Mouse (Mus musculus) stomach, embryonic 15.5 days (tissue): ENCODE data around the gene Olfr974. TPM values are rescaled to one million over a fixed set of nuclear protein-coding genes. Genes with fewer than 3 reads are reported as not detected.
"Not testable (repeated sequence)": the region's sequence is repeated elsewhere in the genome, so short reads cannot be mapped to it uniquely, and the experiment has no call there.

Experiments
- ATAC-seq: fragments of 200-750 bp; cut with Nextera tagmentation; 2 replicates; pipeline ENCODE4 v1.8.0; 2017; ENCODE audit warnings: low read depth, moderate number of reproducible peaks, moderate TSS enrichment; ENCODE audit not compliant: insufficient read depth, low FRiP score
- H3K27ac ChIP-seq: fragments of 300-500 bp; sonication (generic); 2 replicates; pipeline ENCODE4 v1.5.1; 2015; ENCODE audit warnings: mild to moderate bottlenecking, inconsistent platforms
- H3K27me3 ChIP-seq: fragments of 300-500 bp; sonication (generic); replicated peaks from 2 replicates; pipeline ENCODE4 v1.6.1; 2015; ENCODE audit warnings: inconsistent platforms
- H3K36me3 ChIP-seq: fragments of 300-500 bp; sonication (generic); 2 replicates; pipeline ENCODE4 v1.6.1; 2015; ENCODE audit warnings: inconsistent platforms
- H3K4me1 ChIP-seq: fragments of 300-500 bp; sonication (generic); 2 replicates; pipeline ENCODE4 v1.6.1; 2015; ENCODE audit warnings: inconsistent platforms
- H3K4me2 ChIP-seq: fragments of 300-500 bp; sonication (generic); 2 replicates; pipeline ENCODE4 v1.6.1; 2015; ENCODE audit warnings: mild to moderate bottlenecking, inconsistent platforms
- H3K4me3 ChIP-seq: fragments of 300-500 bp; sonication (generic); replicated peaks from 2 replicates; pipeline ENCODE4 v1.5.1; 2015; ENCODE audit warnings: inconsistent platforms
- H3K9ac ChIP-seq: fragments of 300-500 bp; sonication (generic); 2 replicates; pipeline ENCODE4 v1.6.1; 2015; ENCODE audit warnings: inconsistent platforms
- H3K9me3 ChIP-seq: fragments of 300-500 bp; sonication (generic); 2 replicates; pipeline ENCODE4 v1.6.1; 2016; ENCODE audit warnings: inconsistent platforms
- WGBS: fragments of 180-500 bp; shearing (Covaris S2); methylation state at CpG from one replicate; pipeline ENCODE4 v1.1.7; 2015; 5-methylcytosine and 5-hydroxymethylcytosine counted together
- polyA plus RNA-seq: library from polyadenylated mRNA; unstranded; fragments of >200 nt; fragmentation: Nextera tagmentation; extraction: Ambion mirVana; gene quantifications from 2 replicates; pipeline ENCODE4 v1.2.1, GENCODE M21; 2015

Olfr974 gene
- not detected in 2 replicates for polyA plus RNA-seq

DNA sequence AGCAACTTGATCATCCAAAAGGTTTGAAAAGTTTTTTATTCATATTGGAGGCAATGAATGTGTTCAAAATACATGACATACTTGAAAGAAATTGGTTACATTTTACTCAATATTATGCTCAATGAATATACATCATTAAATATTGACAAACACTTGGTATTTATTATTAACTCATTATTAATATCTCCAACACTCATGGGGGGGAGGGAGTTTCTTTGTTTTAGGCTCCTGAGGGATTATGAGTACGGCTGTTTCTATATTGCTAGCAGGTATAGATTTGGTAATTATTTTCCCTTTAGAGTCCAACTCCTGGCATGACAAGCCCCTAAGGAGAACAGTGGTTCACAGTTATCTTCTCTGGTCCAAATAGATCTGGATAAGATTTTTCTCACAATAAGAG, at the start of gene Olfr974:
Gene Olfr974 (plus strand): TSS at position 301 of the 400 bp plus-strand sequence.
- H3K4me3 ChIP-seq, result no peak within 1 kb of the TSS
- H3K27ac ChIP-seq, result no peak within 1 kb of the TSS
- H3K4me1 ChIP-seq, result no peaks in the 10 kb centered on the region
- H3K27me3 ChIP-seq, result no peaks in the 10 kb centered on the region
- no peak for ATAC-seq
- H3K36me3 ChIP-seq, result no peaks in the 10 kb centered on the region
- H3K9ac ChIP-seq, result no peak within 1 kb of the TSS
- H3K9me3 ChIP-seq, result no peaks in the 10 kb centered on the region
- no peak within 1 kb of the TSS for H3K4me2 ChIP-seq
- 81% methylated on average over 1 of the region's 1 CpGs for WGBS

DNA sequence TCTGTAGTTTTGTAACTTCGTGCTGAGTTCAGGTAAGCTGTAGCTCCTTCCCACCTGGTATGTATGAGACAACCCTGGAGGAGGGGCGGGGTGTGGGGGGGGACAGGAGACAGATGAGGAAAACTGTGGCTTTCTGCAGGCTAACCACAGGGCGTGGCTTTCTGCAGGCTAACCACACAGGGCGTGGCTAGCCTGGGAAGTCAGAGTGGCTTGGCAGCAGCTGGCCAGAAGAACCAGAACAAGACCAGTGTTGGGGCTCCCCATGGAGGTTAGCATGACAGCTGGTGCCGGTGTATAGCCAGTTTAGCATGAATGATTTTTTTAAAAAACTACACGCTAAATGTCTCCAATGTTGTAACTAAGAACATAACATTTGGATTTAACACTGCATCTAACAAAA, 32.2 kb upstream of the Olfr974 start:
- H3K9ac ChIP-seq, result no peak overlapping the region

DNA sequence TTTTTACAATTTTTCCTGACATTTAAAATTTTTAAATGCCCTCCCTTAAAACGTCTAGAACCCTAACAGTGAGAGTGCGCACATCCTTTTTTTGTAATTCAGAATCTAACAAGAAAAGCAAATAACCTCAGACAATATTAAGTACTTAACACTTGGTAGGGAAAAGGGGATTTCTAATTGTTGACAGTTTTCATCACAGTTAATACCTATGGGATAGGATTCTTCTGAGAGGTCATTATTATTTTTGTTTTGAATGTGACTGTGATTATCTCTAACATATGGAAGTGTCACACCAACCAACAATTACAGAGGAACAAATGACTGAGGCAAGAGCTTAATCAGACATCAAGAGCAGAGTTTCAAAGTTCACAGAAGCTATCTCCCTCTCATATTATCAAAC, 30.3 kb upstream of the Olfr974 start, which contains the start of gene Olfr229:
Gene Olfr229 (plus strand): TSS at position 301 of the 400 bp plus-strand sequence.
- ATAC-seq, result no peak
- Histone ChIP-seq H3K27me3 (no peaks in the 10 kb centered on the region), H3K36me3 (no peaks in the 10 kb centered on the region), H3K9ac (no peak within 1 kb of the TSS), H3K4me1 (no peaks in the 10 kb centered on the region), H3K27ac (no peak within 1 kb of the TSS), H3K9me3 (no peaks in the 10 kb centered on the region), H3K4me2 (no peak within 1 kb of the TSS), H3K4me3 (no peak within 1 kb of the TSS)
- 71% methylated on average over 2 of the region's 2 CpGs for WGBS

More for the DNA sequence above, 32.2 kb upstream of the Olfr974 start:
- Histone ChIP-seq H3K4me2 (no peak overlapping the region), H3K4me3 (no peak overlapping the region), H3K27me3 (no peaks in the 10 kb centered on the region), H3K36me3 (no peaks in the 10 kb centered on the region), H3K4me1 (no peaks in the 10 kb centered on the region), H3K9me3 (no peaks in the 10 kb centered on the region), H3K27ac (no peak overlapping the region)
- WGBS, result 70% methylated on average over 6 of the region's 6 CpGs
- peak; percentile 22; the same call in 1 of the 2 replicates for ATAC-seq

DNA sequence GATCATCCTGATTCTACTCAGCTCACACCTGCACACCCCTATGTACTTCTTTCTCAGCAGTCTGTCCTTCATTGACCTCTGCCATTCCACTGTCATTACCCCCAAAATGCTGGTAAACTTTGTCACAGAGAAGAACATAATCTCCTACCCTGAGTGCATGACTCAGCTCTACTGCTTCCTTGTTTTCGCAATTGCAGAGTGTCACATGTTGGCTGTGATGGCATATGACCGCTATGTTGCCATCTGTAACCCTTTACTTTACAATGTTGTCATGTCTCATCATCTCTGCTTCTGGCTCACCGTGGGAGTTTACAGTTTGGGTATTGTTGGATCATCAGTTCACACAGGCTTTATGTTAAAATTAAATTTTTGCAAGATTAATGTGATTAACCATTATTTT, 27.4 kb upstream of the Olfr974 start:
- H3K4me1 ChIP-seq, result no peaks in the 10 kb centered on the region
- no peak overlapping the region for H3K4me2 ChIP-seq
- no peak overlapping the region for H3K4me3 ChIP-seq
- no peaks in the 10 kb centered on the region for H3K9me3 ChIP-seq
- ATAC-seq, result no peak
- no peaks in the 10 kb centered on the region for H3K36me3 ChIP-seq
- 71% methylated on average over 3 of the region's 3 CpGs for WGBS
- no peak overlapping the region for H3K27ac ChIP-seq
- H3K9ac ChIP-seq, result no peak overlapping the region
- H3K27me3 ChIP-seq, result no peaks in the 10 kb centered on the region

DNA sequence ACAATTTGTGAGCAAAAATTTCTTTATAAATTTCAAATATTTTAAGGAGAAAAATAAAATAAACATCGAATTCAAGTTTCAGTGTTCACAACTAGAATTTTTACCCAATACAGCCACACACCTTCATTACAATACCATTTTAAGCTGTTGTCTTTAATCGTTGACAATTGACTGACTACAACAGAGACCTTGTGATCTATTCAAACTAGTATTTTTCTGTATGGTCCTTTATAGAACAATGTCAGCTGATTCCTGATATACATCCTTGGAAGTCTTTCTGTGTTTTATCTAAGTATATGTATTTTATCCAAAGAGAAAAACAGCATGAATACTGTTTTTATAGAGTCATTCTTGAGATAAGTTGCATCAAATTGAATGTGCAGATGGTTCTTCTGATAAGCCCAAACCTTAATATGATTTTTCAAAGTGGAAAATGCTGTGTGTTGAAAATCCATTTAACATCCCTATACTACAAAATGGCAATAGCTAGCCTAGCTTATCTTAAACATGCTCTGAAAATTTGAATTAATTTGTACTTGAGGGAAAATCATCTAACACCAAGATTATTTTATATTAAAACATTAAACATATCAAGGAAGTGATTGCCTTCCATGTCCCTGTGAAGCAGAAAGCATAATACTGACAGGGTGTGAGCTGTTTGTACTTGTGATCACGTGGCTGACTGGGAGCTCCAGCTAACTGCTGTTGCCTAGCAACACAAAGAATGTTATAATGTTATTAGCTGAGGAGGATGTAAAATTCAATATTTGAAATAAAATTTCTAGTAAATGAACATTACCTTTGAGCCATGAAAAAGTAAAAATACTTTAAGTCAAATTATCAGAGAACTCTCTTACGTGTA, 9.1 kb upstream of the Olfr974 start:
- not testable (repeated sequence) for H3K9ac ChIP-seq, H3K9me3 ChIP-seq, H3K36me3 ChIP-seq, H3K27ac ChIP-seq, H3K4me3 ChIP-seq, H3K4me2 ChIP-seq, H3K4me1 ChIP-seq, H3K27me3 ChIP-seq
- no CpG with 5 or more reads among the region's 4 CpGs for WGBS
- ATAC-seq, result 0 out of 2 replicates have a peak, but pooled peaks have one; percentile 73

DNA sequence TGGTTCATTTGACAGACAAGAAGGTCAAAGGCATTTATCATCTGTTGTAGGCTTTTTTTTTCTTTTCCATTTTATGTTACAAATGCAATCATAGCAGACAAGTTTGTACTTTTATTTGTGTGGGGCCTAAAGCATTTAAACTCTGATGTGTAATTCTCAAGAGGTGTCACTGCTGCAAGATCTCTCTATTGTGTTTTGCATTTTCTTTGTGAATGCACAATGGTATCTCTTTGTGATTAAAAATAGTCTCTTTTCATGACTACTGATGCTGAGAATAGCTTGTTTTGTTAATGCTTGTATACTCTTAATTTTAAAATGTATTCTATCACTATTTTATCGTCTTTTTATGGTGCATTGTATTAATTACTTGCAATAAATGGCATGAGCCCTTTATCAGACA, 8.5 kb upstream of the Olfr974 start:
- WGBS, result 67% methylated on average over 1 of the region's 1 CpGs

DNA sequence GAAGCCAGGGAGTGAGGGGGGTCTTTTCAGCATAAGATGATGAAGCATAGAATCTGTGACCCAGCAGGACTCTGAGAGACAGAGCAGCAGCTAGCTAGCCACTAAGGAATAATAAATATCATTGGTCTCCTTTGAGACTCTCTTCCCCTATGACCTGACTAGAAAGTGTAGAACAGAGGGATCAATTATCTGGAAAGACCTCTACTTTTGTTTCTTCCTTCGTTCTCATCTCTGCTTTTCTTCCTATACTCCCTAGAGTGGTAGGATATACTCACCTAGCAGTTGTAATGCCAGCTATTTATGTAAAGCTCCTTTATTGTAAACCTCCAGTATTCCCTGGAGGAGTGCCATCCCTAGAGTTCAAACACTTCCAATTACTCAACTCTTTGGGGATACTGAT, 14.6 kb downstream of the Olfr974 start, which contains the start of gene Olfr975:
Gene Olfr975 (minus strand): TSS at position 101 of the 400 bp plus-strand sequence.
- no peak for ATAC-seq

More for the DNA sequence above, 8.5 kb upstream of the Olfr974 start:
- not testable (repeated sequence) for H3K4me3 ChIP-seq, H3K9me3 ChIP-seq, H3K4me1 ChIP-seq, H3K9ac ChIP-seq, H3K4me2 ChIP-seq, H3K36me3 ChIP-seq, ATAC-seq, H3K27me3 ChIP-seq, H3K27ac ChIP-seq

DNA sequence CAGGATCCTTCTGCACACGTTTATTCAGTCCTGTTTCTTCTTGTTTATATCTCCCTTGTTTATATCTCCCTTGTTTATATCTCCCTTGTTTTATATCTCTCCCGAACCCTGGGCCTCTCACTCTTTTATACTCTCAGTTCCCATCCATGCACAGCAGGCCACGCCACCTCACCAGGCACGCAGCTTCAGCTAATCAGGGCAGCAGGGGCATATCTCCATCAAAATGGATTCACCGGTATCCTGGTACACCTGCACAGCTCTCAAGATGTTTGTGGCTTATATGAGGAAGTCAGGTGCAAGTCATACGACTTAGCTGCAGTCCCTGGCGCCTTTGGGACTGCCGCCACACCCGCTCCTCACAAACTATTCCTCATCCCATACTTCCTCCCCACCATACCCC, 23.7 kb downstream of the Olfr974 start, which contains the start of gene Olfr976:
Gene Olfr976 (minus strand): TSS at position 101 of the 400 bp plus-strand sequence.
- not testable (repeated sequence) for H3K36me3 ChIP-seq, H3K27me3 ChIP-seq, H3K9ac ChIP-seq, H3K9me3 ChIP-seq, ATAC-seq, H3K4me1 ChIP-seq, H3K27ac ChIP-seq, H3K4me2 ChIP-seq, H3K4me3 ChIP-seq
- WGBS, result 81% methylated on average over 8 of the region's 9 CpGs

More for the DNA sequence above, 14.6 kb downstream of the Olfr974 start, which contains the start of gene Olfr975:
- Histone ChIP-seq H3K9me3 (no peaks in the 10 kb centered on the region), H3K4me3 (no peak within 1 kb of the TSS), H3K27ac (no peak within 1 kb of the TSS), H3K27me3 (no peaks in the 10 kb centered on the region), H3K36me3 (no peaks in the 10 kb centered on the region), H3K9ac (no peak within 1 kb of the TSS), H3K4me1 (no peaks in the 10 kb centered on the region), H3K4me2 (no peak within 1 kb of the TSS)
- WGBS, result 68% methylated on average over 1 of the region's 1 CpGs

DNA sequence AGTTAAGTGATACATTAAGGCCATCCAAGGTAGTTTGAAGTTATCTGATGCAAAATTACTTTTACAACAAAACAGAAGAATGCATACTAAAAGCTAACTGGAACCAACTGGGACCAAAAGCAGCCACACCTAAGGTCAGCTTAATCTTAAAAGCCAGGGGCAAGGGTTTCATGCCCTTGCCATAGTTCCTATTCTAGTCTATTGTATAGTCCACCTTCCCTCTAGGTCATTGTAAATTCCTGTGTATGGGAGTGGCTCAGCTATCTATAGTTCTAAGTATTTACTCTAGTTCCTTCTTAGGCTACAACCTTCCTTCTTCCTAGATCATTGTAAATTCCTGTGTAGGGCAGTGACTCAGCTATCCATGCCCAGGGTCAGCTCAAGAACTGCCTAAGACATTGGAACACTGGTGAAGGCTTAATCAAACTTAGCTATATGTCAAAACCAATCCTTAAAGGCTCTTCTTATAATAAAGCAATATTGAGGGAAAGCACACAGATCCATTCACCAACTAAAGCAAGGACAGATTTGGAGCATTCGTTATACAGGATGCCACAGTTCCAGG, 39.4 kb downstream of the Olfr974 start:
- H3K9ac ChIP-seq, H3K27ac ChIP-seq, H3K4me3 ChIP-seq, H3K27me3 ChIP-seq, H3K9me3 ChIP-seq, ATAC-seq, H3K4me2 ChIP-seq, H3K36me3 ChIP-seq, H3K4me1 ChIP-seq: not testable (repeated sequence)
- WGBS, result 83% methylated on average over 1 of the region's 1 CpGs

DNA sequence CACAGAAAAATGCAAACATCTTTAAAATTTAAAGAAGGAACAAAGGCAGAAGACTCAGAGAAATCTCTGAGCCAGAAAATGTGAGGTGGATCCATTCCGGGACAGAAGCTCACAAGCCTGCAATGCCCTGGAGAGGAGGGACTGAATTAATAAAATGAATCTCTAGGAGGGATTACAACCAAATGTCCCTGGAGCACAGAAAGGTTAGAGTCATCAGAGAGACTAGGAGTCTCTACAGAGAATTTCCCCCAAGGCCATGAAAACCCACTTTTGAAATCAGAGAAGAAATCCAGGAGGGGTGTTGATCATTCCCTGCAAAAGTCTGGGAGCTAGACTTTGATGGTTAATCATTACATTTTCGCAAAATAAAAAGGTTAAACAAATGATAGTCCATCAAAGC, 54.5 kb downstream of the Olfr974 start, which contains the start of gene Olfr978:
Gene Olfr978 (plus strand): TSS at position 301 of the 400 bp plus-strand sequence.
- no peaks in the 10 kb centered on the region for H3K4me1 ChIP-seq
- no peak within 1 kb of the TSS for H3K4me3 ChIP-seq
- H3K9ac ChIP-seq, result no peak within 1 kb of the TSS
- no peaks in the 10 kb centered on the region for H3K27me3 ChIP-seq
- no peaks in the 10 kb centered on the region for H3K9me3 ChIP-seq
- no peaks in the 10 kb centered on the region for H3K36me3 ChIP-seq
- ATAC-seq, result no peak
- WGBS, result 81% methylated on average over 2 of the region's 2 CpGs
- no peak within 1 kb of the TSS for H3K27ac ChIP-seq
- no peak within 1 kb of the TSS for H3K4me2 ChIP-seq
